Comparison of ENCODE assay signal across 11 mouse cellular contexts in the genomic region with DNA sequence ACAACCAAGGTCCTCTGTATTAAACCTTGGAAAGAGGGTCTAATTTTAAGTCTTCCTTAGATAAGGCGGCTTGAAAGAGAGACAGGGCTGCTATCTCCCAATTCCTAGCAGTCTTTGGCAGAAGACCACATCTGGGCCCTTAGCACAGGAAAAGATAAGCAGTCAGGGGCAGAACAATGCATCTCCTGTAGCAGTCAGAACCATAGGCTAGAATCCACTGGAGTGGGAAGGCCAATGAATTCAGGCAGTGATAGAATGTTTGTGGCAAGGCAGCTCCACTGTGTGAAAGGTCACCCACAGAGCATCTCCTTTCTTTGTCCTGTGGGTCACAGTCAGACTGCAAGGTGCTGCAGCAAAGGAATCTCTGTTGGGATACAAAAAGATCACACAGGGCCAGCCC.
DNase-seq lines count a peak whose midpoint lies in the region; ATAC-seq and TF ChIP-seq lines count a peak whose summit lies in the region.
"Had no signal": no experiment of that assay in that cellular context is flagged by ENCODE, and none has a peak within 500 bp of the region (broad histone marks: within the 10 kb centered on the region; RNA-seq: fewer than 3 reads in every experiment).

No protein-coding gene starts in this region.

- no peaks in the 10 kb centered on the region for H3K27me3 ChIP-seq in heart, embryonic 11.5 days (ENCODE audit: control insufficient read depth, insufficient read depth, low read length)
- H3K27me3 ChIP-seq in kidney, postnatal 0 days (ENCODE audit: insufficient read depth, low read length), result no peaks in the 10 kb centered on the region
- no peaks in the 10 kb centered on the region for H3K27me3 ChIP-seq in forebrain, embryonic 16.5 days (replicated peaks; ENCODE audit: control insufficient read depth, insufficient read depth, low read length)

- H3K36me3 ChIP-seq in heart, embryonic 11.5 days (ENCODE audit: control insufficient read depth, insufficient read depth, low read length), result no peaks in the 10 kb centered on the region
- no peaks in the 10 kb centered on the region for H3K36me3 ChIP-seq in kidney, postnatal 0 days (ENCODE audit: insufficient read depth, low read length)
- H3K36me3 ChIP-seq in forebrain, embryonic 16.5 days (ENCODE audit: control insufficient read depth, insufficient read depth), result no peaks in the 10 kb centered on the region

- no peak for TF ChIP-seq CTCF in layer of hippocampus, adult 2 months (conservative IDR thresholded peaks at IDR 0.05)
- TF ChIP-seq CTCF in kidney, postnatal 0 days (IDR thresholded peaks at IDR 0.05; ENCODE audit: low read depth), result no peak

- no peak overlapping the region for H3K4me2 ChIP-seq in heart, embryonic 11.5 days
- no peak overlapping the region for H3K4me2 ChIP-seq in kidney, postnatal 0 days (ENCODE audit: low read length)
- H3K4me2 ChIP-seq in forebrain, embryonic 16.5 days (ENCODE audit: low read length), result no peak overlapping the region

- H3K4me3 ChIP-seq in layer of hippocampus, adult 2 months, result no peak overlapping the region
- no peak overlapping the region for H3K4me3 ChIP-seq in heart, embryonic 11.5 days (ENCODE audit: low read depth, low read length)
- no peak overlapping the region for H3K4me3 ChIP-seq in kidney, postnatal 0 days (replicated peaks; ENCODE audit: low read depth, low read length)
- H3K4me3 ChIP-seq in forebrain, embryonic 16.5 days (replicated peaks; ENCODE audit: low read length), result no peak overlapping the region

- no peak overlapping the region for H3K9ac ChIP-seq in heart, embryonic 11.5 days (ENCODE audit: low read depth, low read length)
- H3K9ac ChIP-seq in kidney, postnatal 0 days (ENCODE audit: low read depth, low read length), result no peak overlapping the region
- no peak overlapping the region for H3K9ac ChIP-seq in forebrain, embryonic 16.5 days (replicated peaks; ENCODE audit: low read depth, low read length)

- H3K27ac ChIP-seq in layer of hippocampus, adult 2 months, result peak overlapping the region; percentile 61
- peak overlapping the region; percentile 67 for H3K27ac ChIP-seq in heart, embryonic 11.5 days (ENCODE audit: low read depth, low read length)
- no peak overlapping the region for H3K27ac ChIP-seq in kidney, postnatal 0 days
- H3K27ac ChIP-seq in forebrain, embryonic 16.5 days (ENCODE audit: low read length), result no peak overlapping the region

- 13% methylated on average over 1 of the region's 1 CpGs for whole genome bisulfite sequencing in heart, embryonic 11.5 days (ENCODE audit: insufficient replicate concordance)
- WGBS in kidney, postnatal 0 days, result 60% methylated on average over 1 of the region's 1 CpGs
- WGBS in forebrain, embryonic 16.5 days, result 89% methylated on average over 1 of the region's 1 CpGs

- H3K4me1 ChIP-seq in heart, embryonic 11.5 days (ENCODE audit: control insufficient read depth, insufficient read depth, low read length), result peaks cover 43% of the 10 kb centered on the region
- peaks cover 16% of the 10 kb centered on the region for H3K4me1 ChIP-seq in kidney, postnatal 0 days (replicated peaks; ENCODE audit: insufficient read depth, low read length)
- peaks cover 15% of the 10 kb centered on the region for H3K4me1 ChIP-seq in forebrain, embryonic 16.5 days (replicated peaks; ENCODE audit: control insufficient read depth, insufficient read depth, low read length)

- DNase-seq in adrenal gland, adult (ENCODE audit: inconsistent age in 2 of 2, low spot score in 1 of 2), result peak; percentile 20 to 54
- no peak for DNase-seq in adrenal gland, postnatal 4 days (ENCODE audit: low spot score in 2 of 2)
- no peak for DNase-seq in layer of hippocampus, adult 2 months (ENCODE audit: low spot score in 2 of 2)
- no peak for DNase-seq in layer of hippocampus, adult 11-12 months (ENCODE audit: low spot score)
- peak; percentile 27 for DNase-seq in kidney, postnatal 0 days (ENCODE audit: low spot score)
- no peak for DNase-seq in thymus, adult 18-20 months
- DNase-seq: gastrocnemius, postnatal 14 days; retina, postnatal 1 day; thymus, postnatal 25 days had no signal

- no peaks in the 10 kb centered on the region for H3K9me3 ChIP-seq in heart, embryonic 11.5 days (replicated peaks; ENCODE audit: control insufficient read depth, low read length)
- no peaks in the 10 kb centered on the region for H3K9me3 ChIP-seq in kidney, postnatal 0 days (replicated peaks; ENCODE audit: low read length)
- no peaks in the 10 kb centered on the region for H3K9me3 ChIP-seq in forebrain, embryonic 16.5 days (ENCODE audit: control insufficient read depth, low read length)

- ATAC-seq in heart, embryonic 11.5 days (replicated peaks; ENCODE audit: insufficient number of reproducible peaks, low FRiP score, low TSS enrichment), result peak; percentile 23; the same call in 1 of the 2 replicates
- no peak for ATAC-seq in kidney, postnatal 0 days (replicated peaks; ENCODE audit: low FRiP score, low read depth)
- no peak for ATAC-seq in forebrain, embryonic 16.5 days

Comparison
In these comparisons a context has a peak if more than half of its experiments do, and no peak if none do; other contexts are left out.
1. DNase-seq: peak in adrenal gland, adult (2 of 2) and kidney, postnatal 0 days (single experiment); none in adrenal gland, postnatal 4 days (0 of 2), layer of hippocampus, adult 2 months (0 of 2), layer of hippocampus, adult 11-12 months (single experiment) and thymus, adult 18-20 months (0 of 2).
2. H3K27ac ChIP-seq: peak in layer of hippocampus, adult 2 months (single experiment) and heart, embryonic 11.5 days (single experiment); none in kidney, postnatal 0 days (single experiment) and forebrain, embryonic 16.5 days (single experiment).